Mouse (Mus musculus) stomach, postnatal 0 days (tissue): Measurements from ENCODE around the gene Il17re.

ENCODE experiments used
- CTCF ChIP-seq: IDR thresholded peaks from 2 replicates; pipeline ENCODE4 v1.5.1; 2016; ENCODE audit warnings: antibody characterized with exemption, low read depth, mild to moderate bottlenecking, moderate library complexity
- EP300 ChIP-seq: optimal IDR thresholded peaks from 2 replicates; pipeline ENCODE3; 2016; ENCODE audit warnings: antibody characterized with exemption

DNA sequence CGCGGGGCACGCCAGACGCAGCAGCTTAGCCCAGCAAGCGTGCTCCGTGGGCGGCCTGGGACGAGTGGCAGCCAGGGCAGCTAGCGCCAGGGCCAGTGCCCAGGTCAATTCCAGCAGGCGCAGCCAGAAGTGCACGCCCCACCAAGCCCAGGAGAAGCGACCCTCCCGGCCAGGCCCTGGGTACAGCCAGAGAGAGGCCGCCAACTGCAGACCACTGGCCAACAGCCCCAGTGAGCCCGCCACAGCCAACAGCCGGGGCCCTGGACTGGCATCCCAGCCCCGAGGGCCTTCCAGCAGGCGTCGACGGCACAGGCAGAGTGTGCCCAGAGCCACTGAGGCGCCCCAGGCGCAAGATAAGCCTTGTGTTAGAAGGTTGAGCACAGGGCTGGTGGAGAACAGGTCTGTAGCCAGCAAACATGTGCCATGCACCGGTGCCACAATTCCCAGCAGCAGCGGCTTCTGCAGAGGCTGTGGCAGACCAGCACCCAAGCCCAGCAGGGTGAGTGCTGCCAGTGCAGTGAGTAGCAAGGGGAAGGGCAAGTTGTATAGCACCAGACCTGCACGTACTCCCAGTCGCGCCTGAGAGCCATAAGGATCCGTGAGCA lies 36.9 kb downstream of the Il17re start:
- TF ChIP-seq CTCF (no peak), EP300 (no peak)
